Mouse (Mus musculus): ENCODE data around the gene Sec24b. TPM values are rescaled to one million over a fixed set of nuclear protein-coding genes. Genes with fewer than 3 reads are reported as not detected.

The Sec24b gene
- polyA plus RNA-seq, 1 experiment from 2014 or later: 29.6 TPM

DNA sequence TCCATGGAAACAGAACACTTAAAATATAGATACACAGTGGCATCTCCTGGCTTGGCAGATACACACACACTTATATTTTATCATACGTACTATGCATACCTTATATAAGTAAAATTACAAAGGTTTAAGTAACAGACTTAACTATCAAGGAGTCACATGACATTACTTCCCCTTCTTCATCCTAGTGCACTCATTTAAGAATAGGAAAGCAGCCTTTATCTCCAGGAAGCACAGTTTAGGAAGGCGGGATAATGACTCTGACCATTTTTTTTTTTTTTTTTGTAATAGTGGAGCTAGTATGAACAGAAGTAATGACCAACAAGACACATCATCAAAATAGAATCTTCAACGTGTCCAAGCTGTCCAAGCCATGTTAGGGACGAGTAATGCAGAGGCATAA lies 21.3 kb downstream of the Sec24b start:
- H3K9me3 ChIP-seq (ENCODE audit: control insufficient read depth, low read length): peaks cover 2% of the 10 kb centered on the region; the same call in 1 of the 2 replicates
- no peaks in the 10 kb centered on the region for H3K4me1 ChIP-seq (ENCODE audit: control insufficient read depth, insufficient read depth, low read depth, low read length)
- WGBS: 96% methylated on average over 4 of the region's 4 CpGs
- no peak overlapping the region for H3K4me2 ChIP-seq (ENCODE audit: low read length)
- no peak for ATAC-seq
- H3K9ac ChIP-seq (ENCODE audit: low read depth, low read length): no peak overlapping the region
- H3K27me3 ChIP-seq (replicated peaks; ENCODE audit: control insufficient read depth, insufficient read depth, low read length): no peaks in the 10 kb centered on the region
- no peak overlapping the region for H3K4me3 ChIP-seq (ENCODE audit: low read length)
- H3K27ac ChIP-seq (ENCODE audit: low read depth, low read length): no peak overlapping the region
- H3K36me3 ChIP-seq (ENCODE audit: control insufficient read depth, insufficient read depth, low read length): peaks cover 19% of the 10 kb centered on the region

GRCm38 (mm10) chr3:130028741-130029140 lies 32.6 kb downstream of the Sec24b start:
- WGBS: 97% methylated on average over 5 of the region's 5 CpGs
- peaks cover 23% of the 10 kb centered on the region for H3K36me3 ChIP-seq (ENCODE audit: control insufficient read depth, insufficient read depth, low read length)
- no peak for ATAC-seq

GRCm38 (mm10) chr3:130026181-130026580 lies 35.2 kb downstream of the Sec24b start:
- Histone ChIP-seq H3K36me3 (ENCODE audit: control insufficient read depth, insufficient read depth, low read length) (peaks cover 22% of the 10 kb centered on the region), H3K27me3 (replicated peaks; ENCODE audit: control insufficient read depth, insufficient read depth, low read length) (no peaks in the 10 kb centered on the region), H3K9ac (ENCODE audit: low read depth, low read length) (no peak overlapping the region), H3K9me3 (ENCODE audit: control insufficient read depth, low read length) (no peaks in the 10 kb centered on the region), H3K27ac (ENCODE audit: low read depth, low read length) (no peak overlapping the region), H3K4me1 (ENCODE audit: control insufficient read depth, insufficient read depth, low read depth, low read length) (no peaks in the 10 kb centered on the region), H3K4me3 (ENCODE audit: low read length) (no peak overlapping the region), H3K4me2 (ENCODE audit: low read length) (no peak overlapping the region)
- no peak; the same call in 1 of the 2 replicates for ATAC-seq
- WGBS: 80% methylated on average over 10 of the region's 10 CpGs

More at GRCm38 (mm10) chr3:130028741-130029140, 32.6 kb downstream of the Sec24b start:
- H3K4me2 ChIP-seq (ENCODE audit: low read length): no peak overlapping the region
- no peak overlapping the region for H3K4me3 ChIP-seq (ENCODE audit: low read length)
- no peak overlapping the region for H3K27ac ChIP-seq (ENCODE audit: low read depth, low read length)
- H3K4me1 ChIP-seq (ENCODE audit: control insufficient read depth, insufficient read depth, low read depth, low read length): no peaks in the 10 kb centered on the region
- no peaks in the 10 kb centered on the region for H3K27me3 ChIP-seq (replicated peaks; ENCODE audit: control insufficient read depth, insufficient read depth, low read length)
- H3K9me3 ChIP-seq (ENCODE audit: control insufficient read depth, low read length): no peaks in the 10 kb centered on the region
- no peak overlapping the region for H3K9ac ChIP-seq (ENCODE audit: low read depth, low read length)

- Histone ChIP-seq H3K4me2 (ENCODE audit: low read length) (no peak overlapping the region), H3K9me3 (ENCODE audit: control insufficient read depth, low read length) (no peaks in the 10 kb centered on the region), H3K36me3 (ENCODE audit: control insufficient read depth, insufficient read depth, low read length) (peaks cover 21% of the 10 kb centered on the region), H3K27ac (ENCODE audit: low read depth, low read length) (no peak overlapping the region), H3K9ac (ENCODE audit: low read depth, low read length) (no peak overlapping the region), H3K4me1 (ENCODE audit: control insufficient read depth, insufficient read depth, low read depth, low read length) (no peaks in the 10 kb centered on the region), H3K27me3 (replicated peaks; ENCODE audit: control insufficient read depth, insufficient read depth, low read length) (no peaks in the 10 kb centered on the region), H3K4me3 (ENCODE audit: low read length) (no peak overlapping the region)
- WGBS: 93% methylated on average over 8 of the region's 8 CpGs
- ATAC-seq: no peak
These were observed 35.8 kb downstream of the Sec24b start for GRCm38 (mm10) chr3:130025556-130025955.

DNA sequence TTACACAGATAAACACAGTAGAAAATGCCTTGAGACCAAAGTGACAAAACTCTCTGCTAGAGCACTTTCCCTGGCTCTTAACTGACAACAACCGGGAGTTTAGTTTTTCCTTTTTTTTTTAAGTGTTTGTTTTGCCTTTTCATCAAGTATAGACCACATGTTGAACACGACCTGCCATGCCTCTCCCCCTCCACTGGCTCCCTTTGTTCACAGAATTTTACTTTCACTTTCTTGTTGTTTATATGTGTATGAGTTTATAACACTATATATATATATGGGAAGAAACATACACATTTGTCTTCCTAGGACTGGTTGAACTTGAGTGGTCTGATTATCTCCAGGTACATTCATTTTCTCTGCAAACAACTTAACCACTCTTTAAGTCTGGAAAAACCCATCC lies 48.4 kb downstream of the Sec24b start:
- ATAC-seq: no peak
- no peaks in the 10 kb centered on the region for H3K9me3 ChIP-seq (ENCODE audit: control insufficient read depth, low read length)

GRCm38 (mm10) chr3:130011236-130011635 lies 50.1 kb downstream of the Sec24b start:
- no peak overlapping the region for H3K27ac ChIP-seq (ENCODE audit: low read depth, low read length)
- no peak overlapping the region for H3K4me3 ChIP-seq (ENCODE audit: low read length)
- no peaks in the 10 kb centered on the region for H3K27me3 ChIP-seq (replicated peaks; ENCODE audit: control insufficient read depth, insufficient read depth, low read length)
- no peak overlapping the region for H3K4me2 ChIP-seq (ENCODE audit: low read length)
- no peak for ATAC-seq
- WGBS: 63% methylated on average over 1 of the region's 1 CpGs
- no peaks in the 10 kb centered on the region for H3K9me3 ChIP-seq (ENCODE audit: control insufficient read depth, low read length)
- H3K9ac ChIP-seq (ENCODE audit: low read depth, low read length): no peak overlapping the region
- H3K4me1 ChIP-seq (ENCODE audit: control insufficient read depth, insufficient read depth, low read depth, low read length): no peaks in the 10 kb centered on the region
- H3K36me3 ChIP-seq (ENCODE audit: control insufficient read depth, insufficient read depth, low read length): peaks cover 13% of the 10 kb centered on the region

More for the DNA sequence above, 48.4 kb downstream of the Sec24b start:
- WGBS: 82% methylated on average over 2 of the region's 2 CpGs
- Histone ChIP-seq H3K36me3 (ENCODE audit: control insufficient read depth, insufficient read depth, low read length) (peaks cover 11% of the 10 kb centered on the region; the same call in 1 of the 2 replicates), H3K4me2 (ENCODE audit: low read length) (no peak overlapping the region), H3K9ac (ENCODE audit: low read depth, low read length) (no peak overlapping the region), H3K27me3 (replicated peaks; ENCODE audit: control insufficient read depth, insufficient read depth, low read length) (no peaks in the 10 kb centered on the region), H3K27ac (ENCODE audit: low read depth, low read length) (no peak overlapping the region), H3K4me1 (ENCODE audit: control insufficient read depth, insufficient read depth, low read depth, low read length) (no peaks in the 10 kb centered on the region), H3K4me3 (ENCODE audit: low read length) (no peak overlapping the region)

- 95% methylated on average over 7 of the region's 7 CpGs for WGBS
- ATAC-seq: no peak
- H3K9ac ChIP-seq (ENCODE audit: low read depth, low read length): no peak overlapping the region
- no peaks in the 10 kb centered on the region for H3K27me3 ChIP-seq (replicated peaks; ENCODE audit: control insufficient read depth, insufficient read depth, low read length)
- peaks cover 34% of the 10 kb centered on the region for H3K36me3 ChIP-seq (ENCODE audit: control insufficient read depth, insufficient read depth, low read length)
- H3K4me2 ChIP-seq (ENCODE audit: low read length): no peak overlapping the region
- H3K27ac ChIP-seq (ENCODE audit: low read depth, low read length): no peak overlapping the region
- H3K4me3 ChIP-seq (ENCODE audit: low read length): no peak overlapping the region
- H3K9me3 ChIP-seq (ENCODE audit: control insufficient read depth, low read length): no peaks in the 10 kb centered on the region
- H3K4me1 ChIP-seq (ENCODE audit: control insufficient read depth, insufficient read depth, low read depth, low read length): no peaks in the 10 kb centered on the region
These were observed 55.2 kb downstream of the Sec24b start for GRCm38 (mm10) chr3:130006141-130006540.

DNA sequence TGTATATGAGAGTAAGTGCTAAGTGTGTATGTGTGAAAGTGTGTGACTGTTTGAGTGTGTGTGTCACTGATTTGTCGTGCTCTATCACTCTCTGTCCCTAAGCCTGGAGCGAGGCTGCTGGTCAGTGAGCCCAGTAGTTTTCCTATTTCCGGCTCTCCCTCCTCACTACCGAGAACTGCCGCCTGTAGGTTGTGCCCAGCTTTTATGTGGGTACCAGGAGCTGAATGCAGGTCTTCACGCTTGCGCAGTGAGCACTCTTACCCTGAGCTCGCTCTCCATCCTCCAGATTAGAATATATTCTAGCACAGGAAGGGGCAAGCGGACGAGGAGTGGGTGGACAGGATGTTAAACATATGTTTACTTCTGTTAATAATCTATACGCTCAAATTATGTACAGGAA lies 60.4 kb downstream of the Sec24b start:
- H3K36me3 ChIP-seq (ENCODE audit: control insufficient read depth, insufficient read depth, low read length): peaks cover 41% of the 10 kb centered on the region
- no peaks in the 10 kb centered on the region for H3K9me3 ChIP-seq (ENCODE audit: control insufficient read depth, low read length)

GRCm38 (mm10) chr3:129998526-129998925 lies 62.8 kb downstream of the Sec24b start:
- Histone ChIP-seq H3K9ac (ENCODE audit: low read depth, low read length) (no peak overlapping the region), H3K4me3 (ENCODE audit: low read length) (no peak overlapping the region), H3K27me3 (replicated peaks; ENCODE audit: control insufficient read depth, insufficient read depth, low read length) (no peaks in the 10 kb centered on the region), H3K4me1 (ENCODE audit: control insufficient read depth, insufficient read depth, low read depth, low read length) (no peaks in the 10 kb centered on the region), H3K4me2 (ENCODE audit: low read length) (no peak overlapping the region), H3K9me3 (ENCODE audit: control insufficient read depth, low read length) (no peaks in the 10 kb centered on the region), H3K27ac (ENCODE audit: low read depth, low read length) (no peak overlapping the region), H3K36me3 (ENCODE audit: control insufficient read depth, insufficient read depth, low read length) (peaks cover 46% of the 10 kb centered on the region)
- 95% methylated on average over 6 of the region's 6 CpGs for WGBS
- no peak for ATAC-seq

More for the DNA sequence above, 60.4 kb downstream of the Sec24b start:
- H3K4me2 ChIP-seq (ENCODE audit: low read length): no peak overlapping the region
- no peak overlapping the region for H3K4me3 ChIP-seq (ENCODE audit: low read length)
- no peak overlapping the region for H3K9ac ChIP-seq (ENCODE audit: low read depth, low read length)
- H3K27me3 ChIP-seq (replicated peaks; ENCODE audit: control insufficient read depth, insufficient read depth, low read length): no peaks in the 10 kb centered on the region
- no peak overlapping the region for H3K27ac ChIP-seq (ENCODE audit: low read depth, low read length)
- ATAC-seq: no peak
- WGBS: 94% methylated on average over 11 of the region's 11 CpGs
- no peaks in the 10 kb centered on the region for H3K4me1 ChIP-seq (ENCODE audit: control insufficient read depth, insufficient read depth, low read depth, low read length)

DNA sequence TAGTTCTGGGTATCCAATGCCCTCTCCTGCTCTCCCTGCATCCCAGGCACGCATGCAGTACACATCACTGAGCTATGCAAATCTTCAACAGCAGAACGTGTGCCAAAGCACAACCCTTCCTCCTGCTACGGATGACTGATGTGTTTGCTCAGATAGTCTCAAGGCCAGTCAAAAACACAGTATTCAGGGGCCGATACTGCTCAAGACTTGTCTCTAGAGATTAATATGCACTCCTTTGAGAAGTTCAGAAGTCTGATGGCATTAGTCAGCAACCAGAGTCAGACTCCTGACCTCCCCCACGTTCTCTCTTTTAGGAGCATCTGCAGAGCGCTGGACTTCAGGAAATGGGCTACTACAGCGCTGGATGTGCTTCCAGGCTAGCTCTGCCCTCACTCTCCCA lies 63.4 kb downstream of the Sec24b start:
- Histone ChIP-seq H3K4me1 (ENCODE audit: control insufficient read depth, insufficient read depth, low read depth, low read length) (no peaks in the 10 kb centered on the region), H3K4me3 (ENCODE audit: low read length) (no peak overlapping the region), H3K27me3 (replicated peaks; ENCODE audit: control insufficient read depth, insufficient read depth, low read length) (no peaks in the 10 kb centered on the region), H3K9me3 (ENCODE audit: control insufficient read depth, low read length) (no peaks in the 10 kb centered on the region), H3K4me2 (ENCODE audit: low read length) (no peak overlapping the region), H3K36me3 (ENCODE audit: control insufficient read depth, insufficient read depth, low read length) (peaks cover 48% of the 10 kb centered on the region), H3K27ac (ENCODE audit: low read depth, low read length) (no peak overlapping the region), H3K9ac (ENCODE audit: low read depth, low read length) (no peak overlapping the region)
- ATAC-seq: no peak
- 83% methylated on average over 7 of the region's 7 CpGs for WGBS
